Mouse (Mus musculus) mesoderm, embryonic 11.5 days (tissue): ENCODE results near the gene Serpind1.

Experiments used
- DNase-seq: peaks from one replicate; pipeline ENCODE4 v3.0.0-alpha.2; 2012; ENCODE audit warnings: low read depth, low spot score

Gene Serpind1

GRCm38 (mm10) chr16:17331116-17331515, at the start of gene Serpind1:
Gene Serpind1, plus strand, starts transcription at chr16:17331371.
- no peak for DNase-seq

- DNase-seq = no peak
Measured at GRCm38 (mm10) chr16:17283151-17283550, 48.0 kb upstream of the Serpind1 start.

GRCm38 (mm10) chr16:17287103-17287502, 44.1 kb upstream of the Serpind1 start:
- no peak for DNase-seq

- DNase-seq = no peak
Measured at GRCm38 (mm10) chr16:17291016-17291415, 40.2 kb upstream of the Serpind1 start.

- DNase-seq = peak; percentile 80
Measured at GRCm38 (mm10) chr16:17292751-17293150, 38.4 kb upstream of the Serpind1 start.

- DNase-seq = no peak
Measured at GRCm38 (mm10) chr16:17300818-17301217, 30.4 kb upstream of the Serpind1 start.

- DNase-seq = no peak
Measured at GRCm38 (mm10) chr16:17303521-17304245, 27.5 kb upstream of the Serpind1 start.

- DNase-seq = no peak
Measured at GRCm38 (mm10) chr16:17307461-17307860, 23.7 kb upstream of the Serpind1 start.

- DNase-seq = no peak
Measured at GRCm38 (mm10) chr16:17309036-17309435, 22.1 kb upstream of the Serpind1 start.

GRCm38 (mm10) chr16:17312531-17312930, 18.6 kb upstream of the Serpind1 start:
- no peak for DNase-seq

- DNase-seq = no peak
Measured at GRCm38 (mm10) chr16:17316554-17316953, 14.6 kb upstream of the Serpind1 start.

GRCm38 (mm10) chr16:17321481-17321880, 9.7 kb upstream of the Serpind1 start:
- no peak for DNase-seq

GRCm38 (mm10) chr16:17324745-17325144, 6.4 kb upstream of the Serpind1 start:
- DNase-seq = no peak

- no peak for DNase-seq
Measured at GRCm38 (mm10) chr16:17326064-17326463, 5.1 kb upstream of the Serpind1 start.

GRCm38 (mm10) chr16:17329848-17330570, 1.2 kb upstream of the Serpind1 start:
- no peak for DNase-seq

GRCm38 (mm10) chr16:17331855-17332254, 684 bp downstream of the Serpind1 start:
- no peak for DNase-seq

- no peak for DNase-seq
Measured at GRCm38 (mm10) chr16:17334574-17334973, 3.4 kb downstream of the Serpind1 start.

- no peak for DNase-seq
Measured at GRCm38 (mm10) chr16:17336089-17336488, 4.9 kb downstream of the Serpind1 start.

- no peak for DNase-seq
Measured at GRCm38 (mm10) chr16:17339701-17340100, 8.5 kb downstream of the Serpind1 start.

- DNase-seq = no peak
Measured at GRCm38 (mm10) chr16:17340705-17341104, 9.5 kb downstream of the Serpind1 start.

- no peak for DNase-seq
Measured at GRCm38 (mm10) chr16:17341847-17342246, 10.7 kb downstream of the Serpind1 start.

GRCm38 (mm10) chr16:17345141-17345812, 14.1 kb downstream of the Serpind1 start:
- no peak for DNase-seq

GRCm38 (mm10) chr16:17345813-17346155, 14.6 kb downstream of the Serpind1 start:
- DNase-seq = no peak
